Mouse (Mus musculus) liver, embryonic 11.5 days (tissue): ENCODE results near the gene Tob2. TPM values are rescaled to one million over a fixed set of nuclear protein-coding genes. Genes with fewer than 3 reads are reported as not detected.
A peak's percentile ranks its signal among the peaks of the same experiment; 100 is the strongest.

Experiments
- ATAC-seq: fragments of 200-750 bp; cut with Nextera tagmentation; replicated peaks from 2 replicates; pipeline ENCODE4 v1.8.0; 2017; ENCODE audit warnings: moderate number of reproducible peaks, mild to moderate bottlenecking, moderate TSS enrichment, moderate library complexity; ENCODE audit not compliant: low FRiP score
- DNase-seq: peaks from one replicate; pipeline ENCODE4 v3.0.0-alpha.2; 2017; ENCODE audit warnings: low spot score
- H3K27ac ChIP-seq: fragments of 300-500 bp; sonication (generic); 2 replicates; pipeline ENCODE4 v1.5.1; 2014; ENCODE audit warnings: mild to moderate bottlenecking, low read depth, low read length, control low read depth
- H3K27me3 ChIP-seq: fragments of 300-500 bp; sonication (generic); replicated peaks from 2 replicates; pipeline ENCODE4 v1.6.1; 2014; ENCODE audit warnings: low read length, mixed read lengths; ENCODE audit not compliant: control insufficient read depth, insufficient read depth
- H3K36me3 ChIP-seq: fragments of 300-500 bp; sonication (generic); 2 replicates; pipeline ENCODE4 v1.6.1; 2014; ENCODE audit warnings: mild to moderate bottlenecking, low read length, moderate library complexity, mixed read lengths; ENCODE audit not compliant: control insufficient read depth, insufficient read depth
- H3K4me1 ChIP-seq: fragments of 300-500 bp; sonication (generic); replicated peaks from 2 replicates; pipeline ENCODE4 v1.6.1; 2014; ENCODE audit warnings: low read length, mixed read lengths; ENCODE audit not compliant: control insufficient read depth, insufficient read depth
- H3K4me2 ChIP-seq: fragments of 300-500 bp; sonication (generic); 2 replicates; pipeline ENCODE4 v1.6.1; 2014; ENCODE audit warnings: mild to moderate bottlenecking, control low read depth, moderate library complexity
- H3K4me3 ChIP-seq: fragments of 300-500 bp; sonication (generic); 2 replicates; pipeline ENCODE4 v1.5.1; 2014; ENCODE audit warnings: low read depth, low read length, control low read depth
- H3K9ac ChIP-seq: fragments of 300-500 bp; sonication (generic); 2 replicates; pipeline ENCODE4 v1.6.1; 2014; ENCODE audit warnings: low read depth, low read length, control low read depth
- H3K9me3 ChIP-seq: fragments of 300-500 bp; sonication (generic); 2 replicates; pipeline ENCODE4 v1.6.1; 2016; ENCODE audit warnings: low read length, inconsistent platforms, mixed read lengths; ENCODE audit not compliant: control insufficient read depth
- WGBS: fragments of 180-500 bp; shearing (Covaris S2); extraction: QIAGEN DNeasy Blood & Tissue Kit; methylation state at CpG from one replicate; pipeline ENCODE4 v1.1.7; 2014; 5-methylcytosine and 5-hydroxymethylcytosine counted together
- polyA plus RNA-seq: library from polyadenylated mRNA; unstranded; fragments of >200 nt; fragmentation: Nextera tagmentation; extraction: Ambion mirVana; gene quantifications from 2 replicates; pipeline ENCODE4 v1.2.1, GENCODE M21; 2014

Gene Tob2
- polyA plus RNA-seq, 1 experiment from 2014 or later: 18.3 TPM

DNA sequence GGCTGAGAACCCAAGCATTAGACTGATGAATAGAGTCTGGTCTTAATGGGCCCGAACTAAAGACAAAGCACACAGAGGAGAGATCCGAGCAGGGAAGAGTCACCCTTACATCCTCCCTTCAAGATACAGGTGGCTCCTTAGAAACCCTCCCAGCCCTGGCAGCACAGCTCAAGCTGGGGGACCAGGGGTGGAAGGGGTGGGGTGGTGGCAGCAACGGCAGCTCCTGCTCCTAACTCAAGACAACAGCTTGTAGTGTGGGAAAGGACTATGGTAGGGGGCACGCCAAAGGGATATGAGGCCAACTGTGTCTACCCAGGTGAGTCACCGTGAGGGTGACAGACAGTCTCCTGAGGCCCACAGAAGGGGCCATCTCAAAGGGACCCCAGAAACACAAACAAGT lies 10.7 kb downstream of the Tob2 start:
- ATAC-seq (no peak), DNase-seq (no peak)
- Histone ChIP-seq H3K4me1 (0 out of 2 replicates have a peak, but pooled peaks cover 5% of the 10 kb centered on the region), H3K9ac (no peak overlapping the region), H3K4me3 (no peak overlapping the region), H3K9me3 (no peaks in the 10 kb centered on the region), H3K4me2 (no peak overlapping the region), H3K36me3 (peaks cover 27% of the 10 kb centered on the region), H3K27ac (no peak overlapping the region), H3K27me3 (no peaks in the 10 kb centered on the region)
- 85% methylated on average over 5 of the region's 5 CpGs for WGBS

DNA sequence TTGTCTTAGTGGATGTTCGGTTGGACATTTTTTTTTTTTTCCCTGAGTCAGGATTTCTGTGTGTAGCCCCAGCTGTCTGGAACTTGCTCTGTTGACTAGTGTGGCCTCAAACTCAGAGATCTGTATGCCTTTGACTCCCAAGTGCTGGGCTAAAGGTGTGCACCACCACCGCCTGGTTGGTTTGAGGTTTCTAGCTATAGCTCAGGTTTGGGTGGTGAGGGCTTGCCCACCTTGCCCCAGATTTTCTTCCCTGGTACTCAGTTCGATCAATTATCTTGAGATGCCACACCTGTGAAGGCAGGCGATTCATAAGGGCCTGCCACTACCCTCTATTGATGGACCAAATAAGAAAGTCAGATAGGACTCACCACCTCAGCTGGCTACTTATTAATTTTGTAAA lies 11.4 kb downstream of the Tob2 start:
- Histone ChIP-seq H3K4me3 (no peak overlapping the region), H3K36me3 (peaks cover 25% of the 10 kb centered on the region), H3K9me3 (no peaks in the 10 kb centered on the region), H3K27ac (no peak overlapping the region), H3K27me3 (no peaks in the 10 kb centered on the region), H3K4me1 (0 out of 2 replicates have a peak, but pooled peaks cover 5% of the 10 kb centered on the region), H3K9ac (no peak overlapping the region), H3K4me2 (no peak overlapping the region)
- DNase-seq (no peak), ATAC-seq (no peak)
- 83% methylated on average over 4 of the region's 4 CpGs for WGBS

DNA sequence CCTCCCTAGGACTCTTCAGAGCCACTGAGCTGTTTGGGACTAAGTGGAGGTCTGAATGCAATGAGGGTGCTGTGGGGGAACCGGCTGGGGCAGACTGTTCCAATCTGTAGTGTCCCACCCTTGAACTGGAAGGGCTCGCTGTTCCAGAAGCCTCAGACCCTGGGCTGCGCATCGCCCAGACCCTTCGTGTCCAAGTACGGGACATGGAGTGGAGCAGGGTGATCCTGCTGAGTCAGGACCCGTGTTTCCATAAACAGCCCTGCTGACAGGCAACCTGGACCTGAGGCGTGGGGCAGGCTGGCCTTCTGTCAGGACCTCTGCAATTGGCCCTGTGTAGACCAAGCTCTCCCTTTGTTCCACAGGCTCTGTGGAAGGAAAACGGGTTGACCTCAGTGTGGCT lies 11.8 kb downstream of the Tob2 start:
- Histone ChIP-seq H3K9ac (no peak overlapping the region), H3K9me3 (no peaks in the 10 kb centered on the region), H3K4me3 (no peak overlapping the region), H3K27me3 (no peaks in the 10 kb centered on the region), H3K4me2 (no peak overlapping the region), H3K27ac (no peak overlapping the region), H3K36me3 (peaks cover 21% of the 10 kb centered on the region), H3K4me1 (0 out of 2 replicates have a peak, but pooled peaks cover 5% of the 10 kb centered on the region)
- 82% methylated on average over 9 of the region's 9 CpGs for WGBS
- ATAC-seq: no peak
- DNase-seq: no peak

DNA sequence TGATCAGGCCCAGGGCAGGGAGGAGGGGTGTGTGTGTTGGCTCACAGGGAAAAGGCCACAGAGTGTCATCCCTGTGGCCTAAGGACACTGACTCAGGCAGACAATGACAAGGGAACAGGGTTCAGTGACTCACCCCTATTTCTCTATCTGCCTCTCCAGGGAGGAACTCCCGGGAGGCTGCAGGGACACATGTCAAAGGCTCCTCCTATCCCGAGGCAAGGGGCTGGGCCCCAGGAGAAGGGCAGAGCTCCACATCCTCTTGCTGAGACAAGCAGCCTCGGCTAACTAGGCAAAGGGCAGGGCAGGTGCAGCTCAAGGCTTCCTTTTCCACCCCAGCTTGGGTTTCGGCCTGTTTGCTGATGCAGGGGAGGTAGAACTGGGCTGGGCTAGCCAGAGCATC lies 12.9 kb downstream of the Tob2 start:
- H3K36me3 ChIP-seq: peaks cover 11% of the 10 kb centered on the region
- H3K27me3 ChIP-seq: no peaks in the 10 kb centered on the region
- no peaks in the 10 kb centered on the region for H3K9me3 ChIP-seq
- no peak overlapping the region for H3K9ac ChIP-seq
- no peak overlapping the region for H3K4me3 ChIP-seq
- H3K4me2 ChIP-seq: no peak overlapping the region
- WGBS: 33% methylated on average over 4 of the region's 4 CpGs
- no peak overlapping the region for H3K27ac ChIP-seq
- DNase-seq (no peak), ATAC-seq (peak; percentile 51)
- H3K4me1 ChIP-seq: 0 out of 2 replicates have a peak, but pooled peaks cover 5% of the 10 kb centered on the region

DNA sequence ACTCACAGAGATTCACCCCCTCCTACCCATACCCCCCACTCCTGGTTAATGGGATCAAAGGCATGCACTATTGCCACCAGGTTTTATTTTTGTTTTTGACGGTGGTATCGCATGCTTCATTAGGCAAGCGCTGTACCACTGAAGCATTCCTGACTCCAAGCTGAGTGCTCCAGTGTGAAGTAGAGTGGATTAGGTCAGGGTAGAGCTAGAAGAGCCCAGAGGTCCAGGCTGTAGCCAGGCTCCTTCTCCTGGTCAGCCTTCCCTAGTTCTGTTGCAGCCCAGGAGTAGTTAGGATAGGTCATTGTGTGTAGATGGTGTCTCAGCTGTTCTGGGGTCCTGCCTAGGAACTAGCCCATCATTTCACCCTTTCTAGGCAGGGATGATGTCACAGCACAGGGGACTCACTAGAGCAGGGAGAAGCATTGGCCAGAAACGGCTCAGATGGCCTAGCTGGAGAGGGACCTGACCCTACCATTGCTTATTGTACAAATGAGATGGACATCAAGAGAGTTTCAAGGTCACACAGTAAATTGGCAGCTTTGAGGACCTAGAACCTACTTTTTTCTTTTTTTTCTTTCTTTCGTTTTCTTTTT lies 13.5 kb downstream of the Tob2 start:
- Histone ChIP-seq H3K27me3 (no peaks in the 10 kb centered on the region), H3K9me3 (no peaks in the 10 kb centered on the region), H3K4me1 (0 out of 2 replicates have a peak, but pooled peaks cover 5% of the 10 kb centered on the region), H3K36me3 (peaks cover 6% of the 10 kb centered on the region; the same call in 1 of the 2 replicates), H3K9ac (no peak overlapping the region), H3K27ac (no peak overlapping the region), H3K4me2 (no peak overlapping the region), H3K4me3 (no peak overlapping the region)
- DNase-seq (no peak), ATAC-seq (no peak)
- 76% methylated on average over 5 of the region's 5 CpGs for WGBS

DNA sequence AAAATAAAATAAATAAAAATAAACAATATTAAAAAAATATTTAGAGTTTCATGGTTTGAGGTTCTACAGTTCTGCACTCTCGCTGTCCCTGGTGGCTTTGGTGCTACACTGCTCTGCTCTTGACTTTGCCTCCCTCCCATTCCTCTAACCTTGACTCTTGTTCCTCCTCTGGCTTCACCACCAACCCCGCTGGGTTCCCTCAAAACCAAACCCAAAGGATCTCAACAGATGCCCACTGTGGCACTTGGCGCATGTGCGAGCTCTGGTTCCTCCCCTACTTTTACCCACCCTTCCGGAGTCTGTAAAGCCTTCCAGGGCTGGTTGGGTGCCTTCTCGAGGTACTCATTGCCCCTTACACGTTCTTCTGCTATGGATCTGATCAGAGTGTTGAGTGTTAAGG lies 16.3 kb downstream of the Tob2 start:
- Histone ChIP-seq H3K9me3 (no peaks in the 10 kb centered on the region), H3K4me3 (no peak overlapping the region), H3K9ac (no peak overlapping the region), H3K27ac (no peak overlapping the region), H3K36me3 (no peaks in the 10 kb centered on the region), H3K27me3 (no peaks in the 10 kb centered on the region), H3K4me1 (0 out of 2 replicates have a peak, but pooled peaks cover 5% of the 10 kb centered on the region), H3K4me2 (no peak overlapping the region)
- DNase-seq: no peak
- WGBS: 80% methylated on average over 7 of the region's 7 CpGs
- no peak for ATAC-seq

DNA sequence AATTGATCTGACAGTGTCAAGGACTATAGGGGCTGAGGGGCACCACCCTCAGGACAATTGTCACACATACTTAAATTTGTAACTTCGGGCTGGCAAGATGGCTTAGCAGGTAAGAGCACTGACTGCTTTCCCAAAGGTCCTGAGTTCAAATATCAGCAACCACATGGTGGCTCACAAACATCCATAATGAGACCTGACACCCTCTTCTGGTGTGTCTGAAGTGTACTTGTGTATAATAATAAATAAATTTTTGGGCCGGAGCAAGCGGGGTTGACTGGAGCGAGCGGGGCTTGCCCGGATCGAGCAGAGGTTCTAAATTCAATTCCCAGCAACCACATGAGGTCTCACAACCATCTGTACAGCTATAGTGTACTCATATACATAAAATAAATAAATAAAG lies 18.3 kb downstream of the Tob2 start:
- no peak overlapping the region for H3K4me2 ChIP-seq
- ATAC-seq: no peak
- no peak overlapping the region for H3K27ac ChIP-seq
- no peak for DNase-seq
- no peak overlapping the region for H3K9ac ChIP-seq
- H3K36me3 ChIP-seq: no peaks in the 10 kb centered on the region
- WGBS: 92% methylated on average over 7 of the region's 7 CpGs
- peaks cover 12% of the 10 kb centered on the region for H3K4me1 ChIP-seq
- H3K4me3 ChIP-seq: no peak overlapping the region
- H3K9me3 ChIP-seq: no peaks in the 10 kb centered on the region
- no peaks in the 10 kb centered on the region; the same call in 1 of the 2 replicates for H3K27me3 ChIP-seq

DNA sequence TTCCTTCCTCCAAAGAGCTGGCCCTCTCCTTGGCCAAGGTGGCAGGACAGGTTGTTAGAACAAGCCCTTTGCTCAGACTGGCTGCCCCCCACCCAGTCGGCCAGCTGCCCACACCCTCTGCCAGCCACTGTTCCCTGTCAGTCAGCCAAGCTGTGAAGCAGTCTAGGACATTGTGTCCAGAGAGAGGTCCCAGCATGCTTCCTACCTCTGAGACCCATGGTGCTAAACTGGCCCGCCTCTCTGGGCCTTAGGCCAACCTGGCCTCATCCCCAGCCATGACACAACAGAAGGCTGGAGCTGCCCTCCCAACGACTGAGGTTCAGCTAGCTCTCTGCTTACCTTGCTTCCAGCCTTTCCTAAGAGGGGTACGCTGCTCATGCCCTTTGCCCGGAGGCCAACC lies 19.0 kb downstream of the Tob2 start:
- Histone ChIP-seq H3K27ac (no peak overlapping the region), H3K4me1 (peaks cover 12% of the 10 kb centered on the region), H3K27me3 (no peaks in the 10 kb centered on the region; the same call in 1 of the 2 replicates), H3K36me3 (no peaks in the 10 kb centered on the region), H3K9ac (no peak overlapping the region), H3K9me3 (no peaks in the 10 kb centered on the region), H3K4me3 (no peak overlapping the region), H3K4me2 (no peak overlapping the region)
- 76% methylated on average over 5 of the region's 5 CpGs for WGBS
- no peak for DNase-seq
- ATAC-seq: no peak

DNA sequence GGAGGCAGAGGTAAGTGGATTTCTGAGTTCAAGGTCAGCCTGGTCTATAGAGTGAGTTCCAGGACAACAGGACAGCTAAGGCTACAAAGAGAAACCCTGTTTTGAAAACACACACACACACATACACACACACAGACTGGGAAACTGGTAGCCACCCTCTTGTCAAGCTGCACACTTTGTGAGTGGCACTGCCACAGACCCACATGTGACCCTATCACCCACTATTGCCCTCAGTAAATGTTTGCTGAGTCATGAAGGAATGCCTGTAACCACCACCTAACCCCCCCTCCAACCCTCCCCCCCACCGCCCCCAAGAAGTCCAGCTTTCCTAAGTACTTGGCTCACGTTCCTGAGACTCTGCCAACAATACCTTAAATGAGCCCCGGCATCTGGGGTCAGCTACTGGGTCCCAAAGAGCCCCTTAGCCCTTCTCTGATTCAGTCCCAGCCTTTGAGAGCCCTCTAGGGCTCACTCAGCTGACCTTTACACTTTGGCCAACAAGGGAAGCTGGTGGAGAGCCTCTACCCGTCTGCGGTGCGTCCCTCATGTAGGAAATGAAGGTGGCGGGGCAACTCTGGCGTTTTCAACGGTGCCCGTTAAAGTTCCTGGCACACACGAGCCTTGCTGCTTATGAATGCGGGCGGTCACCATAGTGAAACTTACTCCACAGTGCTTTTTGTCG lies 19.9 kb downstream of the Tob2 start:
- Histone ChIP-seq H3K27me3 (no peaks in the 10 kb centered on the region; the same call in 1 of the 2 replicates), H3K9me3 (no peaks in the 10 kb centered on the region), H3K4me1 (peaks cover 14% of the 10 kb centered on the region), H3K4me2 (no peak overlapping the region), H3K36me3 (no peaks in the 10 kb centered on the region), H3K9ac (no peak overlapping the region), H3K4me3 (no peak overlapping the region), H3K27ac (no peak overlapping the region)
- DNase-seq (no peak), ATAC-seq (no peak)
- WGBS: 70% methylated on average over 14 of the region's 14 CpGs
